Mouse (Mus musculus): ENCODE measurements around the gene Calhm5.

The Calhm5 gene

GRCm38 (mm10) chr10:34096418-34096883 is at the start of gene Calhm5:
Gene Calhm5 (minus strand): TSS chr10:34096519.
- peak; percentile 63 for DNase-seq (ENCODE audit: low spot score)

- DNase-seq (ENCODE audit: low spot score), result no peak
These were observed 45.4 kb upstream of the Calhm5 start for GRCm38 (mm10) chr10:34141693-34142092.

GRCm38 (mm10) chr10:34139768-34140167 is 43.4 kb upstream of the Calhm5 start:
- no peak for DNase-seq (ENCODE audit: low spot score)

GRCm38 (mm10) chr10:34138027-34138426 is 41.7 kb upstream of the Calhm5 start:
- DNase-seq (ENCODE audit: low spot score), result no peak

DNA sequence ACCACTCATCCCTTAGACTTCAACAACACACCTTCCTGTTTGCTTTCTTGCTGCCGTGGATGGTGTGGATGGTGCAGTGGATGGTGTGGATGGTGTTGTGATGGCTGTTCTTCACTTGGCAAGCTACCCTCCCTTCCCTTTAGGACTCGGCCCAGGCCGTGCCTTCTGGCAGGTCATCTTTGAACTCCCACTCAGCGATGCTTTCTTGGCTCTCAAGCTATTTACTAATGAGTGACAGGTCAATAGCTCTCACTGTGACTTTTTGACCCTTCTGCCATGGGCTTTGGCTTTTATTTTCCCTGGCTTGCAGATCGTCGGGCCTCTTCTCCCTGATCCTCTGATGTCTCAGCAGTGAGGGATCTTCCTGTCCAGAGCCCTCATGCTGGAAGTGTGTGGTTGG is 40.1 kb upstream of the Calhm5 start:
- peak; percentile 59 for DNase-seq (ENCODE audit: low spot score)

DNA sequence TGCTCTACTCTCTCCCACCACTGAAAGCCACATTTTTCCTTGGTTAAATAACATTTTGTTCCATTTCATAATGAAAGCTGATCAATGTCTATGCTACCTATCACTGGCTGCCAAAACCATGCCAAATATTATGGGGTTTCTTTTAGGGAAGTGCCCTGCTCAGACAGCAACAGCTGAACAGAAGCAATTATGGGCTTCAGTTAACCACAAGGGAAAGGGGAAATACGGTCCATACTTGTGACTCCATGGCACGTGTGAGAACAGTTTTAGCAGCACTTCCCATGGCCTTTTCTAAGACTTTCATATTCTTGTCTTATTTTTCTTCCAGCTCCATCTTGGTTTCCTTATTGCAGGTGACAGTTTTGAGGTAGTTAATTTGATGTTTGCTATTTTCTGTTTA is 35.0 kb upstream of the Calhm5 start:
- DNase-seq (ENCODE audit: low spot score), result no peak

GRCm38 (mm10) chr10:34128391-34128790 is 32.1 kb upstream of the Calhm5 start:
- DNase-seq (ENCODE audit: low spot score), result no peak

GRCm38 (mm10) chr10:34127392-34128378 is 31.4 kb upstream of the Calhm5 start, which contains the start of gene Calhm6:
Gene Calhm6 (minus strand): TSS chr10:34127984.
- DNase-seq (ENCODE audit: low spot score), result peak; percentile 54

DNA sequence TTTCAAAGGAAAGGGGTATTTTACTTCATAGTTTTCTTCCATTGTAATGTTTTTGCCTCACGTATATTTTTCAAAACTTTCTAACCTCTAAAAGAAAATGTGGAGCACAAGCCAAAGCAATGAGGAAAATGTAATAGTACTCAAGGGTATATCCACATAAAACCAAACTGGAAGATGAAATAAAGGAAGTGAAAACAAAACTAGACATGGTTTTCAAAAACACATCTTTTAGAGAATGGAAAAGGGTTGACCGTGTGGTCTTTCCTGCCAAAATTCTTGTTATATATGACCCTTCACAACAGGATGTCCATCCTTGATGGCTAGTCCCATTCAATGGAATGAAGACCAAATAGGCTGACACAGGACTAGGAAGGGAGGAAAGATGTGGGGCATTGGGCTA is 22.1 kb upstream of the Calhm5 start:
- DNase-seq (ENCODE audit: low spot score), result no peak

DNA sequence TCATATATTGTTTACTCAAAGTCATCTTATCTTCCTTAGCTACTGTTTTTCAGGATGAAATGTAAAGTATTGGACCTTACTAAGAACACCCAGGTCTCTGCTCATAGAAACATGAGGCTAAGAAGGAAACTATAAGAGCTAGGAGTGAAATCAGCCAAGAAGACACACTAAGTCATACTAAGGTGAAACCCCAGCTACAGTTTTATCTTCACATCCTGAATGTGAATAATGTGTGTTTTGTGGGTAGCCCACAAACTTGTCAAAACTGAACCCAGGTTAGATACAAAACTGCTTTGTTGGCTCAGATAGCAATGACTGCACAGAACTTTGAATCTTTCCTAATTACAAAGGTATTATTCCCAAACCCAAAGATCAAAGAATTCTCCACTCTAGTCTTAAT is 21.5 kb upstream of the Calhm5 start:
- DNase-seq (ENCODE audit: low spot score), result no peak

DNA sequence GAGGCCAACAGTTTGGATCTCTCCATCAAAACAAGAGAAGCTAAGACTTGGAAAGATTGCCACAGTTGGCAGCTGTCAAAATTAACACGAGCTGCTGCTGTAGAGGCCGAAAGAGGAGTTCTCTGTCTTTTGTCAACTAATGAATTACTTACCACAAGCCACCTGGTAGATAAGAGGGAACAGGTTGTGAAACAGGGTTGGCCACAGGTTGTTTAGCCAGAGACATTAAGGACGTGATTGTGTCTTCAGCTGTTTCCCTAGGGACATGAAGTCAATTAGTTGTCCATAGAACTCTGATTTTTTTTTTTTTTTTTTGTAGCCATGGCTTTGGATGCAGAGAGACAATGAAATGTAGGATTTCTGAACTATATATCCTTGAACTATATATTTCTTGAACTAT is 20.8 kb upstream of the Calhm5 start:
- DNase-seq (ENCODE audit: low spot score), result no peak

GRCm38 (mm10) chr10:34111964-34112738 is 15.8 kb upstream of the Calhm5 start:
- peak; percentile 39 for DNase-seq (ENCODE audit: low spot score)

- no peak for DNase-seq (ENCODE audit: low spot score)
These were observed 14.6 kb upstream of the Calhm5 start for GRCm38 (mm10) chr10:34110863-34111465.

DNA sequence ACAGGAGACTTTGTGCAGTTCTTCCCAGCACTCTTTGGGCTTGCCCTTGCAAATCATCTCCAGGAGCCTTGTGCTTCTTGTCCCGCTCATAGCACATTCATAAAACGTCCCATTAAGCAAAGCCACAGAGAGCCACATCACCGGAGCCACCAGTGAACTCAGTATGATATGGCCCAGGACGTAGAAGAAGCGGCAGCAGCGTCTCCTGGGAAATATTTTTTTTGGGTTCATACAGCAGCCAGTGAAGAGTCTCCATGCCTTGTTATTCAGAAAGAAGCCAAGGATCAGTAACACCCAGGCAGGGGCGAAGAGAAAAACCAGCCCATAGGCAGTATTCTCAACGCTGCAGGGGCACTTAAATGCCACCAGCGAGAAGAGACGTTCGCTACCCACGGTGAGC is 355 bp downstream of the Calhm5 start:
- no peak for DNase-seq (ENCODE audit: low spot score)

GRCm38 (mm10) chr10:34095147-34095546 is 1.2 kb downstream of the Calhm5 start:
- no peak for DNase-seq (ENCODE audit: low spot score)

DNA sequence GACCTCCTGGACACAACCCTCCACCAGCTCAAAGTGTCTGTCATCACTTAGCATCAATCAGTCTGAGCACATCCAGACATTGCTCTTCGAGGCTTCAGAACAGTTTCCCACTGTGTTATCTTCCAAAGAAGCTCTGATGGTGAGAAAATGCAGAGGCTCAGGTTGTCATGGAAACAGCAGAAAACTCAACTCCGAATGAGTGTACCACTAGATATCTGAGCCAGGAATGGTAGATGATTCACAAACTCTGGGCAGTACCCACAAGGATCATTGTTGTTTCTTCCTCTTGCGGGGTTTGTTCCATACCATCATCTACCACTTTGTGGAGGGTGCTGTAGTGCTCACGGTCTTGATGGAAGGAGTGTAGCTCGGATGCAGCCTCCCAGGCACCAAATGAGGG is 4.4 kb downstream of the Calhm5 start:
- DNase-seq (ENCODE audit: low spot score), result peak; percentile 8

GRCm38 (mm10) chr10:34090481-34090880 is 5.8 kb downstream of the Calhm5 start:
- DNase-seq (ENCODE audit: low spot score), result no peak

DNA sequence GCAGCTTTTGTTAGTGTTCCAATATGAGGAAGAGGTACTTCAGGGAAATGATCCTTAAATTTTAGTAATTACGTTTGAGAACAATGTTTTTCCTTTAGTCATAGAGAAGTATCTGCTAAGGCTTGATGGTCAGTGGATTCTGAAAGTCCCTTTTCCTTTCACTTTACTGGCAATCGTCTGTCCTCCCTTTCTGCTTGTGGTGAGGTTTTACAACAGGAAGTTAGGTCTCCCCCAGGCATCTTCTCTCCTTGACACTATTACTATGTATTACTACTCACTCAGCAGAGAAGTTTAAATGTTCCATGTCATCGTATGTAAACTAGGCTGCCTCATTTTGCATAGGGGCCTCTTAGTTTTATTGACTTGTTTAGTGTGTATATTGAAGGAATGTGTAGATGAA is 6.8 kb downstream of the Calhm5 start:
- no peak for DNase-seq (ENCODE audit: low spot score)

GRCm38 (mm10) chr10:34088515-34088914 is 7.8 kb downstream of the Calhm5 start:
- DNase-seq (ENCODE audit: low spot score), result no peak

DNA sequence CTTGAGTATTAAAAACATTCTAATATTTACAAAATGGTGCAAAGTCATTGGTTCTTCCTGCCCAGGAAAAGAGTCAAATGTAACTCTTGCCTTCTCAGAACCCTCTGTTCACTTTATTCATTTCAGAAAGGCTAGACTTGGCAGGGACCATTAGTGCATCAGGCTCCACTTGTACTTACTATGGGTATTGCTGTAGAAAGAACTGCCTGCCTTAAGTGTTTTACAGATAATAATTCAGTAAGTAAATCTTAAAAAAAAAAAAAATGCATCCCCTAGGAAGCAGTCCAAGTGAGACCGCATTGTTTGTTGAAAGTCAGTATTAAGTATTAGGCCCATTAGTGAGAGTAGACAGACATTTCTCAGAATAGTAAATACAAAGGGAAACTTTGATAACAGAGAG is 9.8 kb downstream of the Calhm5 start:
- DNase-seq (ENCODE audit: low spot score), result no peak

- no peak for DNase-seq (ENCODE audit: low spot score)
These were observed 21.7 kb downstream of the Calhm5 start for GRCm38 (mm10) chr10:34074522-34075200.

GRCm38 (mm10) chr10:34071650-34072049 is 24.7 kb downstream of the Calhm5 start:
- DNase-seq (ENCODE audit: low spot score), result no peak
